Mouse (Mus musculus): ENCODE measurements around the gene Pik3ap1.

DNA sequence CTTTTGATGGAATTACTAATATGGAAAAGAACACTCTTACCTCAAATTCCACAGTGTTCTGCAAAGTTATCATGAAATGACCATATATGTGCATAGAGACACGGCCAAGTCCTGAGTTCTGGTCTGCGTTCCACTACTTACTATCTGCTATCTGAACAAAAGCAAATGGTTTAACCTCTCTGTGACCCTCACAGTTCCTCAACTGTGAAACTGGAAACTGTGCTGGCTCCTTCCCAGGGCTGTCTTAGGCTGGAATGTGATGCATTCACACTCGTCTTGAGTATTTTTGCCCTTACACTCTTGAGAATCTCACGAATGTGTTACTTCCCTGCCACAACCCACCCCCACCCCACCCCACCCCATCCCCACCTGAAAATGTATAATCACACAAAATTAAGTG lies 135.9 kb downstream of the Pik3ap1 start:
- TF ChIP-seq CTCF (IDR thresholded peaks at IDR 0.05; ENCODE audit: low read depth, low read length) (no peak), GATA1 (IDR thresholded peaks at IDR 0.05; ENCODE audit: borderline replicate concordance, low read length) (no peak)
